Mouse (Mus musculus) hindbrain, postnatal 0 days (tissue): ENCODE data around the gene Cc2d1b. TPM values are rescaled to one million over a fixed set of nuclear protein-coding genes. Genes with fewer than 3 reads are reported as not detected.

Source experiments
- ATAC-seq: fragments of 200-750 bp; cut with Nextera tagmentation; 2 replicates; pipeline ENCODE4 v1.8.0; 2017; ENCODE audit warnings: mild to moderate bottlenecking, moderate TSS enrichment, moderate library complexity
- DNase-seq: peaks from one replicate; pipeline ENCODE4 v3.0.0-alpha.2; 2015; ENCODE audit warnings: low spot score
- H3K27ac ChIP-seq: fragments of 300-500 bp; sonication (generic); 2 replicates; pipeline ENCODE4 v1.5.1; 2014; ENCODE audit warnings: mild to moderate bottlenecking
- H3K27me3 ChIP-seq: fragments of 300-500 bp; sonication (generic); 2 replicates; pipeline ENCODE4 v1.6.1; 2014; ENCODE audit warnings: low read length, mixed read lengths; ENCODE audit not compliant: insufficient read depth
- H3K36me3 ChIP-seq: fragments of 300-500 bp; sonication (generic); 2 replicates; pipeline ENCODE4 v1.6.1; 2014; ENCODE audit warnings: low read length, mixed read lengths; ENCODE audit not compliant: insufficient read depth
- H3K4me1 ChIP-seq: fragments of 300-500 bp; sonication (generic); 2 replicates; pipeline ENCODE4 v1.6.1; 2014; ENCODE audit warnings: antibody characterized with exemption, low read length, mixed read lengths; ENCODE audit not compliant: insufficient read depth
- H3K4me2 ChIP-seq: fragments of 300-500 bp; sonication (generic); 2 replicates; pipeline ENCODE4 v1.6.1; 2014; ENCODE audit warnings: low read depth, mild to moderate bottlenecking, low read length, moderate library complexity, mixed read lengths
- H3K4me3 ChIP-seq: fragments of 300-500 bp; sonication (generic); 2 replicates; pipeline ENCODE4 v1.5.1; 2014; ENCODE audit warnings: low read length
- H3K9ac ChIP-seq: fragments of 300-500 bp; sonication (generic); replicated peaks from 2 replicates; pipeline ENCODE4 v1.6.1; 2014; ENCODE audit warnings: mild to moderate bottlenecking, low read length, moderate library complexity, mixed read lengths
- H3K9me3 ChIP-seq: fragments of 300-500 bp; sonication (generic); 2 replicates; pipeline ENCODE4 v1.6.1; 2016; ENCODE audit warnings: low read length, mixed read lengths
- CTCF ChIP-seq: IDR thresholded peaks from 2 replicates; pipeline ENCODE4 v1.5.1; 2016; ENCODE audit warnings: antibody characterized with exemption, control low read depth, low read depth
- WGBS: fragments of 180-500 bp; shearing (Covaris S2); extraction: QIAGEN DNeasy Blood & Tissue Kit; methylation state at CpG from one replicate; pipeline ENCODE4 v1.1.7; 2014; 5-methylcytosine and 5-hydroxymethylcytosine counted together
- polyA plus RNA-seq: library from polyadenylated mRNA; unstranded; fragments of >200 nt; fragmentation: Nextera tagmentation; extraction: Ambion mirVana; gene quantifications from 2 replicates; pipeline ENCODE4 v1.2.1, GENCODE M21; 2015
- total RNA-seq: library from RNA; depleted of rRNA; stranded (reverse); fragments of >200 nt; gene quantifications from 2 replicates; pipeline ENCODE4 v1.2.3, GENCODE M21; 2014; rRNA removed

Gene Cc2d1b
- 39.4 and 40.8 TPM in 2 replicates for total RNA-seq
- polyA plus RNA-seq = 18.7 and 19.9 TPM in 2 replicates

- H3K9ac ChIP-seq = peak within 1 kb of the TSS; percentile 82
- WGBS = under 1% methylated on average over 81 of the region's 86 CpGs
These were observed at the start of gene Cc2d1b for GRCm38 (mm10) chr4:108619587-108620341. Cc2d1b (plus strand) TSS chr4:108619940.

DNA sequence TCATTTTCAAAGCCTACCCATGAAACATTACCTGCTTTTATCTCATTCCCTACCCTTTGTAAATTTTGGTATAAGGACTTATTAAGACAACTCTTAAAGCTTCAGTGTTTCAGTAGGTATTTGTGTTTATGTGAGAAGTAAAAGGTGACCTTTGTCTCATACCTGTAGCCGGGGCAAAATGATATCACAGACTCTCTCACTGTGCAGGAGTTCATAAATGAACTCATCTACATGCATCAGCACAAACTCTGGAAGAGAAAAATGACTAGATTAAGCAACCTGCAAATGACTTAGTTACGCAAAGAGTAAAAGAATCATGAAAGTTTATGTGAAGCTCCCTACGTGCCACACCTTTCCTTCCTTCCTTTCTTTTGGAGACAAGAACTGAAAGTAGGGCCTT is 47.1 kb upstream of the Cc2d1b start:
- H3K4me3 ChIP-seq = no peak overlapping the region
- DNase-seq = no peak
- no peak overlapping the region for H3K9ac ChIP-seq
- H3K4me2 ChIP-seq = no peak overlapping the region
- TF ChIP-seq CTCF = no peak
- 94% methylated on average over 3 of the region's 3 CpGs for WGBS
- peaks cover 32% of the 10 kb centered on the region; the same call in 1 of the 2 replicates for H3K36me3 ChIP-seq
- H3K9me3 ChIP-seq = no peaks in the 10 kb centered on the region
- H3K27me3 ChIP-seq = no peaks in the 10 kb centered on the region
- ATAC-seq = no peak
- H3K4me1 ChIP-seq = no peaks in the 10 kb centered on the region
- no peak overlapping the region for H3K27ac ChIP-seq

More at GRCm38 (mm10) chr4:108619587-108620341, at the start of gene Cc2d1b:
- DNase-seq (peak; percentile 96), ATAC-seq (peak; percentile 94)
- H3K9me3 ChIP-seq = no peaks in the 10 kb centered on the region
- H3K4me1 ChIP-seq = peaks cover 12% of the 10 kb centered on the region; the same call in 1 of the 2 replicates
- TF ChIP-seq CTCF = no peak
- H3K4me3 ChIP-seq = peak within 1 kb of the TSS; percentile 71
- peak within 1 kb of the TSS; percentile 94 for H3K27ac ChIP-seq
- H3K36me3 ChIP-seq = peaks cover 10% of the 10 kb centered on the region; the same call in 1 of the 2 replicates
- H3K27me3 ChIP-seq = no peaks in the 10 kb centered on the region
- peak within 1 kb of the TSS; percentile 74 for H3K4me2 ChIP-seq

- H3K9me3 ChIP-seq = no peaks in the 10 kb centered on the region
- DNase-seq = peak; percentile 99
- H3K4me3 ChIP-seq = peak within 1 kb of the TSS; percentile 61
- no peak for TF ChIP-seq CTCF
- 0 out of 2 replicates have a peak, but pooled peaks cover 4% of the 10 kb centered on the region for H3K4me1 ChIP-seq
- H3K27me3 ChIP-seq = no peaks in the 10 kb centered on the region
- H3K36me3 ChIP-seq = peaks cover 5% of the 10 kb centered on the region; the same call in 1 of the 2 replicates
- WGBS = under 1% methylated on average over 64 of the region's 64 CpGs
- peak within 1 kb of the TSS; percentile 97 for H3K4me2 ChIP-seq
- peak; percentile 99 for ATAC-seq
- peak within 1 kb of the TSS; percentile 54 for H3K27ac ChIP-seq
- H3K9ac ChIP-seq = peak within 1 kb of the TSS; percentile 45
These were observed 40.6 kb upstream of the Cc2d1b start, which contains the start of the genes Prpf38a and Orc1 for GRCm38 (mm10) chr4:108578840-108579742. Prpf38a (minus strand) TSS chr4:108579336. Orc1 (plus strand) TSS chr4:108579423.

DNA sequence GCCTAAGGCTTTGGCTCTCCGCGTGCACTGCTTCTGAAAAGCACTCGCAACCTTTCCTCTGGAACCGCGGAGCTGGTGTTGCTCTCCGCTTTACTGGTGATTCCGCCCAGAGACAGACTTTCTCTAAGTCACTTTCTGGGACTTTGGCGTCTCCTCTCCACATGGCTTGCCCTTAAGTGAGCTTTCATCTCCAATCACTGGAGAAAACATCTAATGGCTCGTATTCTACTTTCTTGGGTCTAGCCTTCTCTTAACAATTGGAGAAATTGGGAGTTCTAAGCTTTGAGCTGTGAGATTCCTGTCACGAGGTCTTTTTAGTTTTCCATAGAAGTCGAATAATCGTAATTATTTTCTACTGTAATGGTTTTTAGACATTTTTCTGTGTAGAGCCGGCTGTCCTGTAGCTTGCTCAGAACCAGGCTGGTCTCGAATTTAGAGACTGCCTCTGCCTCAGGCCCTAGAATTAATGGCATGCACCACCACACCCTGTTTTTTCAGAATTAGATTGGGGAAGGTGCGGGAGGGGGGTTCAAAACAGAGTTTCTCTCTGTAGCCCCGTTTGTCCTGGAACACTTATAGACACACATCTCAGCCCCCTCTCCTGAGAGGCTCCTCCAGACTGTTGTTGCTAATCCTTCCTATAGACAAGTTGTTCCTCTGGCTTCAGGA is 39.9 kb upstream of the Cc2d1b start:
- 2% methylated on average over 16 of the region's 16 CpGs for WGBS
- H3K9ac ChIP-seq = peak overlapping the region; percentile 42
- DNase-seq (no peak), ATAC-seq (no peak)
- H3K27me3 ChIP-seq = no peaks in the 10 kb centered on the region
- peak overlapping the region; percentile 97 for H3K4me2 ChIP-seq
- H3K4me3 ChIP-seq = peak overlapping the region; percentile 61
- H3K9me3 ChIP-seq = no peaks in the 10 kb centered on the region
- peaks cover 5% of the 10 kb centered on the region; the same call in 1 of the 2 replicates for H3K36me3 ChIP-seq
- 0 out of 2 replicates have a peak, but pooled peaks cover 4% of the 10 kb centered on the region for H3K4me1 ChIP-seq
- H3K27ac ChIP-seq = no peak overlapping the region
- TF ChIP-seq CTCF = no peak

DNA sequence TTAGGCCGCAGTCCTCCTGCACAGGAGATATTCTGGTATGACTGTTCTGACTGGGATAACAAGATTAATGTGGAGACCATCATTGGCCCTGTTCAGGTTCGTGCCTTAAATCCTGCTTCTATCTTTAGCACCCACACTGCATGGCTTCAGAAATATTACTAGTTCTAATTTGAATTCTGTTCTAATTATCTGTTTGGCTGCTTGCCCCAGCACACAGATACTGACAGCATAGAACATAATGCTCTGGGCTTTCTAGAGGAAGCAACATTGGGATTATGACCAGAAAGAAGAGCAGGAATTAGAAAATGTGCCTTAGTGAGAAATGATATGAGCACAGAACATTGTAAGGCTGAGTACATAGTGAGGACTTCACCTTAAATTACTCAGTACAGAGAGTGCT is 26.4 kb upstream of the Cc2d1b start:
- DNase-seq = no peak

GRCm38 (mm10) chr4:108595785-108596184 is 24.0 kb upstream of the Cc2d1b start:
- no peak for TF ChIP-seq CTCF
- ATAC-seq = no peak
- 95% methylated on average over 1 of the region's 1 CpGs for WGBS

More for the DNA sequence above, 26.4 kb upstream of the Cc2d1b start:
- Histone ChIP-seq H3K4me2 (no peak overlapping the region), H3K4me1 (no peaks in the 10 kb centered on the region), H3K27ac (no peak overlapping the region), H3K9ac (no peak overlapping the region), H3K9me3 (no peaks in the 10 kb centered on the region), H3K4me3 (no peak overlapping the region), H3K36me3 (no peaks in the 10 kb centered on the region), H3K27me3 (no peaks in the 10 kb centered on the region)
- 92% methylated on average over 2 of the region's 2 CpGs for WGBS
- TF ChIP-seq CTCF = no peak
- ATAC-seq = no peak

More at GRCm38 (mm10) chr4:108595785-108596184, 24.0 kb upstream of the Cc2d1b start:
- Histone ChIP-seq H3K4me1 (no peaks in the 10 kb centered on the region), H3K36me3 (no peaks in the 10 kb centered on the region), H3K4me3 (no peak overlapping the region), H3K9me3 (no peaks in the 10 kb centered on the region), H3K27ac (no peak overlapping the region), H3K9ac (no peak overlapping the region), H3K4me2 (no peak overlapping the region), H3K27me3 (no peaks in the 10 kb centered on the region)
- DNase-seq = no peak
